Mouse (Mus musculus): ENCODE results near the gene Gm20388. TPM values are rescaled to one million over a fixed set of nuclear protein-coding genes. Genes with fewer than 3 reads are reported as not detected.
A peak's percentile ranks its signal among the peaks of the same experiment; 100 is the strongest.

Gene Gm20388
- polyA plus RNA-seq, 1 experiment from 2014 or later = 5.3 TPM

GRCm38 (mm10) chr8:123114644-123115043, 3204.0 kb downstream of the Gm20388 start:
- DNase-seq (ENCODE audit: low spot score) (no peak), ATAC-seq (replicated peaks; ENCODE audit: low FRiP score) (no peak)
- Histone ChIP-seq H3K27me3 (replicated peaks; ENCODE audit: control insufficient read depth, insufficient read depth, low read length) (peaks cover 36% of the 10 kb centered on the region), H3K36me3 (ENCODE audit: control insufficient read depth, insufficient read depth, low read length) (no peaks in the 10 kb centered on the region), H3K4me2 (peak overlapping the region; percentile 9; the same call in 1 of the 2 replicates), H3K9me3 (ENCODE audit: control insufficient read depth, low read length) (no peaks in the 10 kb centered on the region), H3K4me1 (replicated peaks; ENCODE audit: control insufficient read depth, insufficient read depth, low read length) (peaks cover 40% of the 10 kb centered on the region), H3K9ac (ENCODE audit: low read depth, low read length) (no peak overlapping the region), H3K27ac (ENCODE audit: low read depth, low read length) (no peak overlapping the region), H3K4me3 (ENCODE audit: low read depth, low read length) (no peak overlapping the region)
- 24% methylated on average over 3 of the region's 3 CpGs for WGBS

DNA sequence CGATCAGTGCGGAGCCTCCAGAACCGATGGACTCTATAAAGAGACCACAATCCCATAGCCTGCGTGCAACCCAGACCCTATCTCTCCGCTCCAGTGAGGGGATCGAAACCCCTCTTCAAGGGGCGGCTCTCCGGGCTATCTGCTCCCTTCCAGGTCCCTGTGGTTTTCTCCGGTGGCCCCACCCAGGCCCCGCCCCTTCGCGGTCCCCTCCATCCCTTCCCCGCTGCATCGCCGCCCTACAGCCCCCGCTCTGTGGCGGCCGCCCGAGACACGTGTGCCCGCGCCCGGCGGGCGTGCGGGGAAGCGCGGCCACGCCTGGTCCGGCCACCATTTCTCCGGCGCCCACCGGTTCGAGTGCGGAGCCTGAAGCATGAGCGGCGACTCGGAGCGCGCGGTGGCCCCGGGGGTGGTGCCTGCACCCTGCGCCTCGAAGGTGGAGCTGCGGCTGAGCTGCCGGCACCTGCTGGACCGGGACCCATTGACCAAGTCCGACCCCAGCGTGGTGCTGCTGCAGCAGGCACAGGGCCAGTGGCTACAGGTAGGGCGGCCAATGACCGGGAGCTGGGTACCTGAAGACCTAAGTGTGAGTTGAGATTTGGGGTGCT, 3206.6 kb downstream of the Gm20388 start, which contains the start of gene Cpne7:
Gene Cpne7 (plus strand): TSS at position 248 of the 605 bp plus-strand sequence.
- ATAC-seq (replicated peaks; ENCODE audit: low FRiP score) (peak; percentile 83), DNase-seq (ENCODE audit: low spot score) (peak; percentile 66)
- Histone ChIP-seq H3K4me2 (peak within 1 kb of the TSS; percentile 97), H3K9me3 (ENCODE audit: control insufficient read depth, low read length) (no peaks in the 10 kb centered on the region), H3K36me3 (ENCODE audit: control insufficient read depth, insufficient read depth, low read length) (no peaks in the 10 kb centered on the region), H3K4me1 (replicated peaks; ENCODE audit: control insufficient read depth, insufficient read depth, low read length) (peaks cover 40% of the 10 kb centered on the region), H3K27ac (ENCODE audit: low read depth, low read length) (no peak within 1 kb of the TSS), H3K4me3 (ENCODE audit: low read depth, low read length) (peak within 1 kb of the TSS; percentile 61), H3K27me3 (replicated peaks; ENCODE audit: control insufficient read depth, insufficient read depth, low read length) (peaks cover 36% of the 10 kb centered on the region), H3K9ac (ENCODE audit: low read depth, low read length) (peak within 1 kb of the TSS; percentile 56)
- WGBS = under 1% methylated on average over 51 of the region's 51 CpGs

- Histone ChIP-seq H3K4me1 (replicated peaks; ENCODE audit: control insufficient read depth, insufficient read depth, low read length) (peaks cover 40% of the 10 kb centered on the region), H3K9ac (ENCODE audit: low read depth, low read length) (peak overlapping the region; percentile 20; the same call in 1 of the 2 replicates)
- WGBS = 5% methylated on average over 17 of the region's 17 CpGs
These were observed 3207.1 kb downstream of the Gm20388 start for GRCm38 (mm10) chr8:123117744-123118143.

DNA sequence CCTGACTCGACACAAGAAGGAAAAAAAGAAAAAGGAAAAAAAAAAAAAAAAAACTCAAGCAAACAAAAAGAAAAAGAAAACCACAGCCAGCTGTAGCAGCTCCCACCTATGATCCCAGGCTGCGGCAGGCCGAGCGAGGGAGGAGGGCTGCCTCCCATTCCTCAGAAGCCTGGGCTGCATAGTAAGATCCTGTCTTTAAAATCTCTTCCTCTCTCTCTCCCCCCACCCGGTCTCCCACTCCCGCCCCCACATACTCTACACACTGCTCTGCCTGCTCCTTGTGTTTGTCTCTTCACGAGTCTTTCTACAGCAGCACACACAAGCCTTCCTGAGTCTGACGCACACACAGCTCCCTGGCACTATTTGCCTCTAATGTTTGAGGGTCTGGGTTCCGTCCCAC, 3211.4 kb downstream of the Gm20388 start:
- H3K27ac ChIP-seq (ENCODE audit: low read depth, low read length) = no peak overlapping the region
- no peaks in the 10 kb centered on the region for H3K36me3 ChIP-seq (ENCODE audit: control insufficient read depth, insufficient read depth, low read length)
- no peaks in the 10 kb centered on the region for H3K9me3 ChIP-seq (ENCODE audit: control insufficient read depth, low read length)
- no peak for ATAC-seq (replicated peaks; ENCODE audit: low FRiP score)
- 67% methylated on average over 9 of the region's 9 CpGs for WGBS
- DNase-seq (ENCODE audit: low spot score) = no peak
- H3K9ac ChIP-seq (ENCODE audit: low read depth, low read length) = no peak overlapping the region
- H3K4me3 ChIP-seq (ENCODE audit: low read depth, low read length) = no peak overlapping the region
- H3K27me3 ChIP-seq (replicated peaks; ENCODE audit: control insufficient read depth, insufficient read depth, low read length) = peaks cover 38% of the 10 kb centered on the region
- peaks cover 23% of the 10 kb centered on the region for H3K4me1 ChIP-seq (replicated peaks; ENCODE audit: control insufficient read depth, insufficient read depth, low read length)
- H3K4me2 ChIP-seq = no peak overlapping the region

More at GRCm38 (mm10) chr8:123117744-123118143, 3207.1 kb downstream of the Gm20388 start:
- no peak overlapping the region for H3K27ac ChIP-seq (ENCODE audit: low read depth, low read length)
- DNase-seq (ENCODE audit: low spot score) (no peak), ATAC-seq (replicated peaks; ENCODE audit: low FRiP score) (no peak)
- H3K27me3 ChIP-seq (replicated peaks; ENCODE audit: control insufficient read depth, insufficient read depth, low read length) = peaks cover 40% of the 10 kb centered on the region
- no peaks in the 10 kb centered on the region for H3K36me3 ChIP-seq (ENCODE audit: control insufficient read depth, insufficient read depth, low read length)
- no peaks in the 10 kb centered on the region for H3K9me3 ChIP-seq (ENCODE audit: control insufficient read depth, low read length)
- peak overlapping the region; percentile 61 for H3K4me3 ChIP-seq (ENCODE audit: low read depth, low read length)
- H3K4me2 ChIP-seq = peak overlapping the region; percentile 97

DNA sequence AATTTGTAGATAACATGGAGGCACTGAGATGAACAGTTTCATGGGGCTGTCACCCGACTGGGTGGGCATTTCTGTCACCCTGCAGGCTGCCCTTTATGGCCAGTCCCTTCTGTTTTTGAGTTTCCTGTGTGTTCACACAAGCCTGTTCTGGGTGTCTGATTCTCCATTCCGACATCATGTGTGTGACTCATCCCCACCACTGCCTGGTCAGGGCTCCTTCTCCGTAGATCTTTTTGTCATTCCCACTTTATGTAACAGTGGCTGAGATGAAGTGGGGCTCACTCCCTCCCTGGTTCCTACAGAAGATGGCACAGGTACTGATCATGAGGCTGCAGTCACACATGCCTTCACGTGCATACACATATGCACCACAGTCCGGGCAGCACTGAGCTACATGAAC, 3212.0 kb downstream of the Gm20388 start:
- Histone ChIP-seq H3K27me3 (replicated peaks; ENCODE audit: control insufficient read depth, insufficient read depth, low read length) (peaks cover 33% of the 10 kb centered on the region), H3K4me3 (ENCODE audit: low read depth, low read length) (no peak overlapping the region), H3K9ac (ENCODE audit: low read depth, low read length) (no peak overlapping the region), H3K27ac (ENCODE audit: low read depth, low read length) (no peak overlapping the region), H3K4me1 (replicated peaks; ENCODE audit: control insufficient read depth, insufficient read depth, low read length) (peaks cover 18% of the 10 kb centered on the region), H3K4me2 (no peak overlapping the region), H3K36me3 (ENCODE audit: control insufficient read depth, insufficient read depth, low read length) (no peaks in the 10 kb centered on the region), H3K9me3 (ENCODE audit: control insufficient read depth, low read length) (no peaks in the 10 kb centered on the region)
- DNase-seq (ENCODE audit: low spot score) (no peak), ATAC-seq (replicated peaks; ENCODE audit: low FRiP score) (no peak)
- WGBS = 70% methylated on average over 5 of the region's 5 CpGs

GRCm38 (mm10) chr8:123126193-123126816, 3215.7 kb downstream of the Gm20388 start:
- H3K27ac ChIP-seq (ENCODE audit: low read depth, low read length) = no peak overlapping the region
- no peak overlapping the region for H3K9ac ChIP-seq (ENCODE audit: low read depth, low read length)
- peaks cover 20% of the 10 kb centered on the region for H3K27me3 ChIP-seq (replicated peaks; ENCODE audit: control insufficient read depth, insufficient read depth, low read length)
- H3K36me3 ChIP-seq (ENCODE audit: control insufficient read depth, insufficient read depth, low read length) = no peaks in the 10 kb centered on the region
- peak overlapping the region; percentile 28 for H3K4me2 ChIP-seq
- DNase-seq (ENCODE audit: low spot score) = no peak
- 7% methylated on average over 19 of the region's 19 CpGs for WGBS
- no peaks in the 10 kb centered on the region for H3K9me3 ChIP-seq (ENCODE audit: control insufficient read depth, low read length)
- ATAC-seq (replicated peaks; ENCODE audit: low FRiP score) = peak; percentile 73
- H3K4me3 ChIP-seq (ENCODE audit: low read depth, low read length) = peak overlapping the region; percentile 12; the same call in 1 of the 2 replicates
- H3K4me1 ChIP-seq (replicated peaks; ENCODE audit: control insufficient read depth, insufficient read depth, low read length) = peaks cover 6% of the 10 kb centered on the region; the same call in 1 of the 2 replicates

GRCm38 (mm10) chr8:123131041-123131440, 3220.4 kb downstream of the Gm20388 start:
- no peak overlapping the region for H3K9ac ChIP-seq (ENCODE audit: low read depth, low read length)
- H3K4me1 ChIP-seq (replicated peaks; ENCODE audit: control insufficient read depth, insufficient read depth, low read length) = peaks cover 4% of the 10 kb centered on the region; the same call in 1 of the 2 replicates
- 64% methylated on average over 9 of the region's 9 CpGs for WGBS
- 0 out of 2 replicates have a peak, but pooled peaks cover 2% of the 10 kb centered on the region for H3K9me3 ChIP-seq (ENCODE audit: control insufficient read depth, low read length)
- ATAC-seq (replicated peaks; ENCODE audit: low FRiP score) = no peak
- H3K27ac ChIP-seq (ENCODE audit: low read depth, low read length) = no peak overlapping the region
- H3K27me3 ChIP-seq (replicated peaks; ENCODE audit: control insufficient read depth, insufficient read depth, low read length) = peaks cover 7% of the 10 kb centered on the region
- H3K4me2 ChIP-seq = no peak overlapping the region
- no peaks in the 10 kb centered on the region for H3K36me3 ChIP-seq (ENCODE audit: control insufficient read depth, insufficient read depth, low read length)
- DNase-seq (ENCODE audit: low spot score) = no peak
- no peak overlapping the region for H3K4me3 ChIP-seq (ENCODE audit: low read depth, low read length)

DNA sequence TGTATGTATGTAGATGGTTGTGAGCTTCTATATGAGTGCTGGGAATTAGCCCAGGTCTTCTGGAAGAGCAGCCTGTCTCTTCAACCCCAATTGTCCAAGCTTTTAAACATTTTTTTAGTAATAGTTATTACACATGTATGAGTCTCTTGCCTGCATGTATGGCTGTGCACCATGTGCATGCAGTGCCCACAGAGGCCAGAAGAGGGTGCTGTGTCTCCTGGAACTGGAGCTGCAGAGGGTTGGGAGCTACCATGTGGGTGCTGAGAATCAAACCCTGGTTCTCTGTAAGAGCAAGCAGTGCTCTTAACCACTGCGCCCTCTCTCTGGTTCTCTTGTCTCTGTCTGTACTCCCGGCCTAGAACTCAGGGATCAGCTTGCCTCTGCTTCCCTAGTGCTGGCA, 3222.3 kb downstream of the Gm20388 start:
- ATAC-seq (replicated peaks; ENCODE audit: low FRiP score) (no peak), DNase-seq (ENCODE audit: low spot score) (no peak)
- Histone ChIP-seq H3K9me3 (ENCODE audit: control insufficient read depth, low read length) (0 out of 2 replicates have a peak, but pooled peaks cover 2% of the 10 kb centered on the region), H3K36me3 (ENCODE audit: control insufficient read depth, insufficient read depth, low read length) (no peaks in the 10 kb centered on the region), H3K27ac (ENCODE audit: low read depth, low read length) (no peak overlapping the region), H3K4me1 (replicated peaks; ENCODE audit: control insufficient read depth, insufficient read depth, low read length) (0 out of 2 replicates have a peak, but pooled peaks cover 3% of the 10 kb centered on the region), H3K4me2 (no peak overlapping the region), H3K9ac (ENCODE audit: low read depth, low read length) (no peak overlapping the region), H3K4me3 (ENCODE audit: low read depth, low read length) (no peak overlapping the region), H3K27me3 (replicated peaks; ENCODE audit: control insufficient read depth, insufficient read depth, low read length) (0 out of 2 replicates have a peak, but pooled peaks cover 3% of the 10 kb centered on the region)
- 97% methylated on average over 2 of the region's 2 CpGs for WGBS
